Mouse (Mus musculus) granulocyte monocyte progenitor cell, adult 5-6 weeks (primary cell): Measurements from ENCODE around the gene Spock1. TPM values are rescaled to one million over a fixed set of nuclear protein-coding genes. Genes with fewer than 3 reads are reported as not detected.
"Not testable (repeated sequence)": the region's sequence is repeated elsewhere in the genome, so short reads cannot be mapped to it uniquely, and the experiment has no call there.

ENCODE experiments used
- ATAC-seq: replicated peaks from 2 replicates; pipeline ENCODE4 v1.8.0; 2016; ENCODE audit warnings: mild to moderate bottlenecking, moderate TSS enrichment, inconsistent platforms; ENCODE audit not compliant: poor library complexity, severe bottlenecking
- total RNA-seq, 2 experiments: library from RNA; stranded (forward) in 1 of 2; stranded (reverse) in 1 of 2; fragments of 200-712, 200-1000 nt in 1 of 2; fragments of >200 nt in 1 of 2; fragmentation: Nextera tagmentation in 1 of 2; gene quantifications; 2 replicates each; pipeline ENCODE4 v1.2.3; 2014 to 2017

Spock1 gene
- total RNA-seq, 2 experiments from 2014 or later: not detected

DNA sequence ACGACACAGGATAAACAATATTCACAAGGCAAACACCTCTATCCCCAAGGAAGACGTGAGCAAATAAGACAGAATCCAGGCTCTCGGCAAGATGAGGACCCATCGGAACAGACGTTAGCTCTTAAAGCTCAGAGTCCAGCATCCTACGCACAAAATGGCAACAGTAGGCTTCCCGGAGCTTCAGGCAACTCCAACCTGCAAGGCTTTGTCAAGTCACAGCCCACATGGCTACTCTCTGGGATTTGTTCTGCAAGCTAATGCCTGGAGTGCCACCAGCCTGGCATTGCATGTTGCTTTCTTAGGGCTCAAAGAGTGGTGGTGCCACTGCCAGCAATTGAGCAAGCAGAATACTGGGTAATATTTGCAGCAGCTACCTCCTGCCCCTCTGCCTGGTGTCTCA is 373.8 kb downstream of the Spock1 start:
- ATAC-seq: no peak

GRCm38 (mm10) chr13:57525946-57526345 is 382.2 kb downstream of the Spock1 start:
- no peak for ATAC-seq

- ATAC-seq: no peak
These were observed 383.6 kb downstream of the Spock1 start for GRCm38 (mm10) chr13:57524546-57524945.

GRCm38 (mm10) chr13:57523366-57523765 is 384.8 kb downstream of the Spock1 start:
- ATAC-seq: no peak

- ATAC-seq: no peak
These were observed 385.8 kb downstream of the Spock1 start for GRCm38 (mm10) chr13:57522319-57522718.

- no peak for ATAC-seq
These were observed 387.0 kb downstream of the Spock1 start for GRCm38 (mm10) chr13:57521152-57521551.

GRCm38 (mm10) chr13:57519790-57520189 is 388.3 kb downstream of the Spock1 start:
- ATAC-seq: no peak

- ATAC-seq: peak; percentile 70
These were observed 392.4 kb downstream of the Spock1 start for GRCm38 (mm10) chr13:57515737-57516136.

GRCm38 (mm10) chr13:57501552-57501951 is 406.6 kb downstream of the Spock1 start:
- ATAC-seq: no peak

DNA sequence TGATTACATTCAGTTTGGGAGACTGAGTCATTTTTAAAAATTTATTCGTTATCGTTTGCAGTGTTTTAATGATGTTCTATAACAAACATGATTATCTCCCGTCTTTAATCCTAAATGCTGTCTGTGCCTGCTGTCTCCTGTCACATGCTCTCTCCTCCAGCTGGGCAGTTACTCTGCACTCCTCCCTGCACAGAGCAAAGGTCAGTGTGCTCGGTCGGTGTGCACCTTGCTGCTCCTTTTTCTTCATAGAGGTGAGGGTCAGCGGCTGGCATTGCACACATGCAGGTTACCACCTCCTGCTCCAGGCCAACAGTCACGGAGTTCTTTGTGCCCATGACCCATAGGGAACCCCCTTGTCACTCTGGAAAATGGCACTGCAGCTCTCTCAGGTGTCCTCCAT is 411.4 kb downstream of the Spock1 start:
- ATAC-seq: no peak

DNA sequence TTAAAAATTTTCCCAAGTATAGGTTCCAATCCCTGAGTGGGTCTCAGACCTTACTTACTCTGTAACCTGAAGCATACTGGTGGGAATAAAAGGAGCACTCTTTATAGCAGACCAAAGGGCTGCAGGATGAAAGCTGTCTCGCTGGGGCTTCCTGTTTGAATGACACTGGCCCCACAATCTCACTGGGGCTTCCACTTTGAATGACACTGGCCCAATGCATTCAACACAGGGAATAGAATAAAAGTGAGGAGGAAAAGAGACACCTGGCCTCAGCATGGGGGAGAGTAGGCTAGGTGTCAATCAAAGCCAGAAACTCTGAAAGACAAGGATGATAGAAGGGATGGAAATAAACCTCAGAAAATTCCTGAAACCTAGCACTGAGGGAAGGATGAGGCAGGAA is 413.3 kb downstream of the Spock1 start:
- no peak for ATAC-seq

- ATAC-seq: no peak
These were observed 419.2 kb downstream of the Spock1 start for GRCm38 (mm10) chr13:57488926-57489325.

DNA sequence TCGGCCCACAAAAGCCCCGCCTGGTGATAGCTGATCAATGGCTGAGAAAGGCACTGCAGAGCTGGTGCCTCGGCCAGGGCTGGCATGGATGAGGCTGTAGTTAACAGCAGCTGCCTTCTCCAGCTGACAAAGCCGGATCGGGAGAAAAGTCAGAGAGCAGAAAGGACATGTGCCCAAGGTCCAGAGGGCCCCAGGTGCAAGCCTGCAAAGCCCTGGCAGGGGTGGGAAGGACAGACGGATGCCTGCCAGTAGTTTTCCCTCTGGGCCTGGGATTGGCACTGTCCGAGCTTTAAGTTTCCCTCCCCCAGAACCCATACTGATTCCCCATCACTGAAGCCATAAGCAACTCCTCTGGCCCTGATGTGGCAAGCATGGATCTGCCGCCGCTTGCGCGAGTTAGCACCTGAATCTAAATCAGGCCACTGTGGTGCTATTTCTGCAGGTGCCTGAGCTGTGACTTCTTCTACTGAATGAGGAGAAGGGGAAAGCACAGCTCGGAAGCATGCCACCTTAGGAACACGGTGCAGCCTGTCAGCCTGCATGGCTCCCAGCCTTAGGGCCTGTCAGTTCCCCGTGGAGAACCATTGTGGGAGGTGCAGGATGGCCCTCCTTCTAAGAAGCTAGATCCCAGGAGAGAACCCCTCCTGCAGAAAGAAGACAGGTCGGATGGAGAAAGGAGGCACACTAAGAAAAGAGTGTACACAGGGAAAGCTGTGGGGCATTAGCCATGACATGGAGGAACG is 423.5 kb downstream of the Spock1 start:
- no peak for ATAC-seq

DNA sequence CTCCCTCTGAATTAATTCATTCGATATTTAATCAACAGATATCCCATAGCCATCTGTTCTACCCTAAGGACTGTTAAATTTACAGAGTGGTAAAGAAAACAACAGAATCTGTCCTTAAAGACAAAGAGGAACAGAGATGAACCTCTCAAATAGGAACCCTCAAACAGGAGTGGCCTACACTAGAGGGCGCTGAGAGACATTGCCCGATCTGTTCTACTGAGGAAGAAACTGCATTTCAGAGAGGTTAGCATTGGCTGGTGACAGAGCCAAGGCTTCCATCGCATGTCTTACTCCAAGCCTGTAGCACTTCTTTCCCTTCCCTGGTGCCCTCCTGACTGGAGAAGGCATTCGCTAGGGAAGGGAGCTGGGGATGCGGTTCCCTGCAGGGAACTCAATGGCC is 431.4 kb downstream of the Spock1 start:
- ATAC-seq: no peak

- no peak for ATAC-seq
These were observed 434.1 kb downstream of the Spock1 start for GRCm38 (mm10) chr13:57474068-57474467.

GRCm38 (mm10) chr13:57470922-57471321 is 437.2 kb downstream of the Spock1 start:
- not testable (repeated sequence) for ATAC-seq

GRCm38 (mm10) chr13:57459978-57460377 is 448.2 kb downstream of the Spock1 start:
- no peak for ATAC-seq

DNA sequence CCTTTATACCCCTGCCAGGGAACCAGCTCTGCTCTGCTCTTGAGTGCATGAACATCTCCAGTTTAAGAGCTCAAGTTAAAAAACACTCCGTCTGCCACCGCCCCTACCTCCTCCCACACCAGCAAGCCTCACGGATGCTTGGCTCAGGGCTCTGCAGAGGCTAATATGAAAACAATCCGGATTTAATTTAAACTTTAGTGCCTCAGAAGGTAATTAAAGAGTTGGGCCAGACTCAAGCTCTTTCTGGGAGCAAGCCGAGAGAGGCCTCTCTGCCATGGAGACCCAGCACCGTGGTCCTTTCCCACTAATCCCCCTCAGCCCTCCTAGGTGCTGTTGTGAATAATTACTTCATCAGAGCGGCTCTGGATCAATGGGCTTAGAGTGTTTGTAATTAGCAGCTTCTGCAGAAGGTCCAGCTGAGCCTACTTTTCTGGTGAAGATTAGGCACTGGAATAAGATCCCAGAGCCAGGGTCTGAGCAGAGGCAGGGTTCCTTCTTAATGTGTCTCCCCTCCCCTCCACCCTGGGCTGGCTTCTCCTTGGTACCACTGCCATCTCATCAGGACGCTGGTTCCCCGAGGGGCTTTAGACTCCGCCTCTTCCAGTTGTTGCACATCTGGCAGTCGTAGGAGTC is 457.8 kb downstream of the Spock1 start:
- no peak for ATAC-seq

DNA sequence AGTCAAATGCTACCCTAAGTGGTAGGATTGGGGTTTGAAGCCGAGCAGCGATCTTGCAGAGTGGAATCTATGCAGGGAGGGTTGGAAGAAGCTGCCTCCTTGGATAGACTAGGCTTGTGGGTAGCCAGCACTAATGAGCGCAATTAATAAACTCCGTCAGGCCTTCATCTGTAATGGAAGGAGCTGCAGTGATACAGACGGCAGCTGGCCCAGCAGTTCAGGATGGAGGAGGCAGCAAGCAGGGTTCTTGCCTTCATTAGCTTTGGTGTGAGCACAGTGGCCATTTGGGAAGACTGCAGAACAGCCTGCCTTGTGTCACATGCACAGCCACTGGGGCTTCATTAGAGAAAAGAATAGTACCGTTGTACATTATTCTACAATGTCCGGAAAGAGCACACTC is 459.2 kb downstream of the Spock1 start:
- no peak for ATAC-seq

DNA sequence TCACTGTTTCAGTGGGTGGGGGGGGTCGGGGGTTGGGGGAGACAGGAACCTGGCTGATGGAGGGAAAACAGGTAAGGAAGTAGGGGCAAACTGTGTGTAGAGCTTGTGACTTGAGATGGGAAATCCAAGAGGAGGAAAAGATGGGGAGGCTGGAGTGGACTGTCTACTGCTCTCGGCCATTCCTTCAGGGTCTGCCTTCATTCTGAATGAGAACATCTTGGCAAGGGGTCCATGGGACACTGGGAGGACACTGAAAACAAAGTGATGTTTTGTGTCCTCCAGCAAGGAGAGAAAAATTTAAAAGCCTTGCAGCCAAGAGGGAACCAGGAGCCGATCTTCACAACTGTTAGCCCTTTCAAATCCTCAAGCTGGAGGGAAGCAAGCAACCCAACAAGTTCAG is 463.2 kb downstream of the Spock1 start:
- no peak for ATAC-seq

GRCm38 (mm10) chr13:57440111-57440510 is 468.0 kb downstream of the Spock1 start:
- ATAC-seq: no peak

DNA sequence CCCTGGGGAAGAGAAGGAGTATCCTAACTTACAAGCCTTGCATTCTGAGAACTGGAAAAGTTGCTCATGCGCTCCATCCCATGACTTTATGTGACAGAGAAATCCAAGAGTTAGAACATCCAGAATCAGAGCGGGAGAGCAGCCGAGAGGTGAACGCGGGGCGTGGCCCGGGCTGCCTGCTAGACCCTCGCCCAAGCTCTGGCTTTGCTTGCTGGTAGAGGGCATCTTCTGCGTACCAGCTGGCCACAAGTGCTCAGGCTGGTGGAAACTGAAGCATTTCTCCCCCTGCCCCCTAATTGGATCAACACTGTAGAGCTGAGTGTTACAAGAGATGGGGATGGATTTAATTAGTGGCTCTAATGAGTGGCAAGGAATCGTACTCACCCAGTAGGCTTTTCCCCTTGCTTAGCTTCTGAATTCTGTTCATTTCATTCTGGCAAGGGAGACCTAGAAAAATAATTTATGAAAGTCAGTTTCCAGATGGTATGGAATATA is 472.4 kb downstream of the Spock1 start:
- ATAC-seq: no peak
